Mouse (Mus musculus): ENCODE results near the gene Prss22. TPM values are rescaled to one million over a fixed set of nuclear protein-coding genes. Genes with fewer than 3 reads are reported as not detected.

Gene Prss22
- polyA plus RNA-seq, 1 experiment from 2014 or later, result 1.2 TPM

DNA sequence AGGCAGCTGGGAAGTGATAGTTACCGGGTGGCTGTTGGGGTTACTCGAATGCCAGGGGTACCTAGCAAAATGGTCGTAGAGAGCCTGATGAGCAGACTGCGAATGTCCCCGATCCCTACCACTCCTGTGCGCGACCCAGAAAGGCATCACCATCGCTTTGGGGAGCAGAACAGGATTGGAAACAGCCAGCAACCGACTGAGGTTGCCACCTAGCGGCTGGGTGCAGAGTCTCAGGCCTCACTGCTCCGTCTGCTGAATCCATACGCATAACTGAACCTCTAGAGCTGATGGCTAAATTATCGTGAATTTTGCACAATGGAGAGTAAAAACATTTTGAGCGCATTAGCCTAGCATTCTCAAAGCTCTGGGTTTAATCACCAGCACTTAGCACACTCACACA, 17.8 kb upstream of the Prss22 start:
- Histone ChIP-seq H3K4me1 (no peaks in the 10 kb centered on the region; the same call in 1 of the 2 replicates), H3K9me3 (no peaks in the 10 kb centered on the region; the same call in 1 of the 2 replicates), H3K27me3 (no peaks in the 10 kb centered on the region), H3K4me3 (no peak overlapping the region), H3K4me2 (replicated peaks) (no peak overlapping the region), H3K36me3 (no peaks in the 10 kb centered on the region), H3K9ac (no peak overlapping the region), H3K27ac (no peak overlapping the region)
- ATAC-seq (ENCODE audit: insufficient number of reproducible peaks, insufficient read depth, low FRiP score, low TSS enrichment), result no peak
- WGBS, result 29% methylated on average over 14 of the region's 14 CpGs

DNA sequence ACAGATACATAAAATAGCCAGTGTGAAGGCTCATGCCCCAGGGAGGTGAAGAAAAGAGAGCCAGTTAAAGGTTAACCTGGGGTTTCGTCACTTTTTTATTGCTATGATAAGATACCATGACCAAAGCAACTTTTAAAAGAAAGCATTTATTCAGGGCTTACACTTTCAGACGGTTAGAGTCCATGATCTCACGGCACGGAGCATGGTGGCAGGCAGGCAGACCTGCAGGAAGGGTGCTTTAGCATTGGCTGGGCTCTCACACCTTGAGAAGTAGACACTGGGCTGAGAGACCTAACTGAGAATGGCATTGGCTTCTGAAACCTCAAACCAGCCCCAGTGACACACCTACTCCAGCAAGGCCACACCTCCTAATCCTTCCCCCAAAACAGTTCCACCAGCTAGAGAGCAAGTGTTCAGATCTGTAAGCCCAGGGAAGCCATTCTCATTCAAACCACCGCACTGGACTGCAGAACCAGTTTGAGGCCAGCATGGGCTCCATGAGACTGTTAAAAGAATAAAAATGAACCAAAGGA, 16.6 kb upstream of the Prss22 start:
- no peaks in the 10 kb centered on the region for H3K4me1 ChIP-seq
- no peak overlapping the region for H3K4me3 ChIP-seq
- 84% methylated on average over 5 of the region's 5 CpGs for WGBS
- no peaks in the 10 kb centered on the region for H3K27me3 ChIP-seq
- H3K4me2 ChIP-seq (replicated peaks), result no peak overlapping the region
- no peaks in the 10 kb centered on the region; the same call in 1 of the 2 replicates for H3K9me3 ChIP-seq
- no peaks in the 10 kb centered on the region for H3K36me3 ChIP-seq
- no peak for ATAC-seq (ENCODE audit: insufficient number of reproducible peaks, insufficient read depth, low FRiP score, low TSS enrichment)
- no peak overlapping the region for H3K9ac ChIP-seq
- H3K27ac ChIP-seq, result no peak overlapping the region

DNA sequence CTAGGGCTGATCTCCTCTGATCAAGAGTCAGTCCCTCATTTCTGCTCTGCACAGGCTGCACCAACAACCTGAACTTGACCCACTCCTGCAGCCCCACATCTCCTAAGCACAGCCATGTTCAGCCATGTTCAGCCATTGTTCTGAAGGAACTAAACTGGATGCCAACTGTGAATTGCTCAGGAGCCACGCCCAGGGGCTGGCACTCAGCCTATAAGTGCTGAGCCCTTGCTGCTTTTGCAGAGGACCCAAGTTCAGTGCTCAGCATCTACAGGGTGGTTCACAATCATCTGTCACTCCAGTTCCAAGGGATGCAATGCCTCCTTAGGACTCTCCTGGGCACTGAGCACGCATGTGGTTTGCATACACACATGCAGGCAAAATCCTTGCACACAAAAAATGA, 15.0 kb upstream of the Prss22 start:
- H3K4me3 ChIP-seq, result no peak overlapping the region
- no peak overlapping the region for H3K9ac ChIP-seq
- no peak overlapping the region for H3K27ac ChIP-seq
- no peak overlapping the region for H3K4me2 ChIP-seq (replicated peaks)
- no peaks in the 10 kb centered on the region for H3K4me1 ChIP-seq
- no peaks in the 10 kb centered on the region for H3K36me3 ChIP-seq
- no peak for ATAC-seq (ENCODE audit: insufficient number of reproducible peaks, insufficient read depth, low FRiP score, low TSS enrichment)
- no peaks in the 10 kb centered on the region; the same call in 1 of the 2 replicates for H3K9me3 ChIP-seq
- 81% methylated on average over 2 of the region's 2 CpGs for WGBS
- H3K27me3 ChIP-seq, result no peaks in the 10 kb centered on the region

DNA sequence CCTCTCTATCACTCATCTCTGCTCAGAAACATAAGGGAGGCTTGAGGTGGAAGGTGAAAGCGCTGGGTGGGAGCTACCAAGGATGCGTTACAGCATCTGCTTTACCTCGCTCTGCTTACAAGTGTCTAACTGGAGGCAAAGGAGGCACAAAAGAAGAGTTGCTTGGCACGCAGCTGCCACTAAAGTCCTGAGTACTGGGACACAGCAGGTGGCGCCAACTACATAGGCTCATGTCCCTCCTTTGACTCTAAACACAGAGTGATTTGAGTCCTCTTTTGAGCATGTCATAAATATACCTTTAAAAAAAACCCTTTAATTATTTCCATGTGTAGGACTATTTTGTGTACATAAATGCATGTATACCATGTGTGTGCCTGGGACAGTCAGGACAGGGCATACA, 11.7 kb upstream of the Prss22 start:
- Histone ChIP-seq H3K9ac (no peak overlapping the region), H3K27ac (no peak overlapping the region), H3K4me1 (no peaks in the 10 kb centered on the region), H3K36me3 (no peaks in the 10 kb centered on the region), H3K4me2 (replicated peaks) (no peak overlapping the region), H3K4me3 (no peak overlapping the region), H3K27me3 (no peaks in the 10 kb centered on the region), H3K9me3 (no peaks in the 10 kb centered on the region; the same call in 1 of the 2 replicates)
- 67% methylated on average over 5 of the region's 5 CpGs for WGBS
- ATAC-seq (ENCODE audit: insufficient number of reproducible peaks, insufficient read depth, low FRiP score, low TSS enrichment), result no peak

DNA sequence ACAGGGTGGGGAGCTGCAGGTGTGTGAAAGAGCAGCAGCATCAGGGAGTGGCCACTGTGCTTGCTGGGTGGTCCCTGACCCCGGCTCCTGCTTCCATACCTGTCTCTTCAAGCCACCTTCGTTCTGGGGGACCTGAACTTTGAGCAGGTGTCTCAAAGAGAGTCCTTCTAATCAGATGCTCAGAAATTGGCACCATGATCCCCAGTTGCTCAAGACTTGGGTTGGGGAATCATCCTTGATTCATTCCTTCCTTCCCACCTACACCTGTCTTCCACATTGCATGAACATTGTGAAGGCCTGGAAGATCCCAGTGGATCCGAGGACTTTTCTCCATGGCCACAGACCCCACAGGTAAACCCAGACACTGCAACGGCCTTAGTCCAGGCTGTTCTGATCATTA, 10.2 kb upstream of the Prss22 start:
- Histone ChIP-seq H3K27me3 (no peaks in the 10 kb centered on the region), H3K4me3 (no peak overlapping the region), H3K4me2 (replicated peaks) (no peak overlapping the region), H3K9me3 (no peaks in the 10 kb centered on the region; the same call in 1 of the 2 replicates), H3K36me3 (no peaks in the 10 kb centered on the region), H3K4me1 (no peaks in the 10 kb centered on the region), H3K9ac (no peak overlapping the region), H3K27ac (no peak overlapping the region)
- WGBS, result 74% methylated on average over 4 of the region's 4 CpGs
- ATAC-seq (ENCODE audit: insufficient number of reproducible peaks, insufficient read depth, low FRiP score, low TSS enrichment), result no peak

DNA sequence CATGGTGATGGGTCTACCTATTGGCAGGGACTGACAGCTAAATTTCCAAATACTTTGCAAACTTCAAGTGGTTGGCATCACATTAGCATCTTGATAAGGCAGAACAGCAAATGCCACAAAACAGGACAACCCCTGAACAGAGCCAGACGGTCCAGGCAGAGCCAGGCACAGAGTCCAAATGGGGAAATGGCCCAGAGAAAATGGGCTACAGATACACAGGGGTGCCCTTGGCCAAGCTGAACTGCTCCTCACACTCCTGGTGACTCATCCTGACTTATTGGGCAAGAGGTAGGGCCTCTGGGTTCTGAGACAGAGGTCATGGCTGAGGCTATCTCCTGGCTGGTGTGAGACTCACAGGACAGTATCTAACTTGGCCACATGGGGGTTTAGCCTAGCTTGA, 9.5 kb upstream of the Prss22 start:
- Histone ChIP-seq H3K4me1 (no peaks in the 10 kb centered on the region), H3K9me3 (no peaks in the 10 kb centered on the region), H3K9ac (no peak overlapping the region), H3K27ac (no peak overlapping the region), H3K27me3 (no peaks in the 10 kb centered on the region), H3K36me3 (no peaks in the 10 kb centered on the region), H3K4me2 (replicated peaks) (no peak overlapping the region), H3K4me3 (no peak overlapping the region)
- 56% methylated on average over 1 of the region's 1 CpGs for WGBS
- no peak for ATAC-seq (ENCODE audit: insufficient number of reproducible peaks, insufficient read depth, low FRiP score, low TSS enrichment)

DNA sequence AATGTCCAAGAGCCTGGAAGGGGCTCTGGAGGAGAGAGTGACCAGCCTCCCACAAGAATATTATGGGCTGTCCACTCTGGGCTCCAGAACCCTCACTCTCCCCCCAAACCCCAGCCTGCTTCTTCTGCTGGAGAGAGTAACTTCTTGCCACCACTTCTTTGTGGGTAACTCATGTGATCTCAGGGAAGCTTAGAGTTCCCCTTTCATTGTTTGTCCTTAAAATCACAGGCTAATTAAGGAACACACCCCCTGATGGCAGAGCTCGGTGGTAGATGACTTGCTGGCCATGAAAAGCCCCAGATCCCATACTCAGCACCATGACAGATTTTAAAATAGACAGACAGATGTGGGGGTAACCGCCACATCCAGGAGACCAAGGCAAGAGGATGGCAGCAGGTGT, 9.0 kb upstream of the Prss22 start:
- 49% methylated on average over 2 of the region's 2 CpGs for WGBS
- Histone ChIP-seq H3K27ac (no peak overlapping the region), H3K4me3 (no peak overlapping the region), H3K9ac (no peak overlapping the region), H3K4me2 (replicated peaks) (no peak overlapping the region), H3K27me3 (no peaks in the 10 kb centered on the region), H3K36me3 (no peaks in the 10 kb centered on the region), H3K4me1 (no peaks in the 10 kb centered on the region), H3K9me3 (no peaks in the 10 kb centered on the region)
- no peak for ATAC-seq (ENCODE audit: insufficient number of reproducible peaks, insufficient read depth, low FRiP score, low TSS enrichment)

DNA sequence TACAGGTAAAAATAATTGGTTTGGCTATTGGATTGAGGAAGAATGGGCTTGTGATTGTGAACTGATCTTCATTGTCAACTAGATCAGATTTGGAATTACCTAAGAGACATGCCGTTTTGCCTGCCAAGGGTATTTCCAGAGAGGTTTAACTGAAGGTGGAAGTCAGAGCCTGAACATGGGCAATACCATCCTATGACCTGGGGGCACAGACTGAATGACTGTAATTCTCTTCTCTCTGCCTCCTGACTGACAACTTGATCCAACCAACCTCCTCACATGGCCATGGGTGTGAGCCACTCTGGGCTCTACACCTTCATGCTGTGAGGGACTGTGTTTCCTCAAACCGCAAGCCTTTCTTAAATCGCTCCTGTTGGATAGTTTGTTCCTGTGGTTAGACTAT, 7.1 kb upstream of the Prss22 start:
- H3K9ac ChIP-seq, result no peak overlapping the region
- ATAC-seq (ENCODE audit: insufficient number of reproducible peaks, insufficient read depth, low FRiP score, low TSS enrichment), result no peak
- H3K9me3 ChIP-seq, result no peaks in the 10 kb centered on the region
- no peaks in the 10 kb centered on the region for H3K36me3 ChIP-seq
- no peaks in the 10 kb centered on the region for H3K4me1 ChIP-seq
- no peak overlapping the region for H3K27ac ChIP-seq
- H3K4me3 ChIP-seq, result no peak overlapping the region
- H3K27me3 ChIP-seq, result no peaks in the 10 kb centered on the region
- no peak overlapping the region for H3K4me2 ChIP-seq (replicated peaks)
- 92% methylated on average over 3 of the region's 3 CpGs for WGBS

DNA sequence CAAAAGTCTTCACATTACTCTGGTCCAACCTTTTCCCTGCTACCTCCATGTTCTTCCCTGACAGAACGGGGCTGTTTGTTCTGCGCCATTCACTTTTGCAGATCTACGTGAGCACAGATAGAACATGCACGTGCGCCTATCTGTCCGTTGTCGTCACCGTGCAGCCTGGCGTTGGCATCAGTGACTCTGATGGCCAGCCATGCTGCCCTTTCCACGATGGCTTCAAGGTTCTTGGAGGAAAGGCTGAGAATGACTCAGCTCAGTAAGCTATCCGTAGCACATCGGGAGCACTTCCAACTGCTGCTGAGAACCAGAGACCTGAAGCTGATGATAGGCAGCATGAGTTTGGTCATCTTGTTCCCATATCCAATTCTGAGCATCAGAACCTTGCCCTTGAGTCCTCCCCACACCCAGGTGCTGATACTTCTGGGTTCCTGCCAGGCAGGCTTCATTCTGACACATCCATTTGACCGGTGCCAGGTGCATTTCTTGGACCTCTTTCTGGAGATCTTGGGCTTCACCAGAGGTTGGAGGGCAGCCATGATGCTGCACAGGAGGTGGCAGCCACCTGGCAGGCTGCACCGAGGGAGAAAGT, 6.3 kb upstream of the Prss22 start:
- Histone ChIP-seq H3K36me3 (no peaks in the 10 kb centered on the region), H3K27me3 (no peaks in the 10 kb centered on the region), H3K4me1 (no peaks in the 10 kb centered on the region), H3K9ac (no peak overlapping the region), H3K27ac (no peak overlapping the region), H3K9me3 (no peaks in the 10 kb centered on the region), H3K4me3 (no peak overlapping the region), H3K4me2 (replicated peaks) (no peak overlapping the region)
- 88% methylated on average over 14 of the region's 14 CpGs for WGBS
- no peak for ATAC-seq (ENCODE audit: insufficient number of reproducible peaks, insufficient read depth, low FRiP score, low TSS enrichment)

DNA sequence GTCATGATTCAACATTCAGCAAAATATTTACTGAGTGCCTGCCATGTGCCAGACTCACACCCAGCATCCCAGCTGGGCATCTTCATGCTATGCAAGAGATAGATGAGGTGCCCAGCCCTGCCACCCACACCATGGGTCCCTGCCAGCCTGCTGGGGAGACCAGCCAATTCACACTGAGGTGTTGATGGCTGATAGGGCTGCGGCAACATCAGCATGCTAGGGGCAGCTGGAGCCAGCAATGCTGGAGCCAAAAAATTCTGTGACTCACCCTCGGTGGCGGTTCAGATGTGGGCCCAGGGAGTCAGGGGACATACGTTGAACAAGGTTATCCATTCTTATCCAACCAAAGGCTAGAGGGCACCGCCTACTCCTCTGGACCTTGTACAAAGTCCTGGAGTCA, 2.5 kb upstream of the Prss22 start:
- H3K27ac ChIP-seq, result no peak overlapping the region
- no peak overlapping the region for H3K4me3 ChIP-seq
- no peaks in the 10 kb centered on the region for H3K27me3 ChIP-seq
- H3K4me2 ChIP-seq (replicated peaks), result no peak overlapping the region
- H3K4me1 ChIP-seq, result no peaks in the 10 kb centered on the region
- H3K9ac ChIP-seq, result no peak overlapping the region
- ATAC-seq (ENCODE audit: insufficient number of reproducible peaks, insufficient read depth, low FRiP score, low TSS enrichment), result no peak
- no peaks in the 10 kb centered on the region for H3K36me3 ChIP-seq
- H3K9me3 ChIP-seq, result no peaks in the 10 kb centered on the region
- 72% methylated on average over 5 of the region's 5 CpGs for WGBS

DNA sequence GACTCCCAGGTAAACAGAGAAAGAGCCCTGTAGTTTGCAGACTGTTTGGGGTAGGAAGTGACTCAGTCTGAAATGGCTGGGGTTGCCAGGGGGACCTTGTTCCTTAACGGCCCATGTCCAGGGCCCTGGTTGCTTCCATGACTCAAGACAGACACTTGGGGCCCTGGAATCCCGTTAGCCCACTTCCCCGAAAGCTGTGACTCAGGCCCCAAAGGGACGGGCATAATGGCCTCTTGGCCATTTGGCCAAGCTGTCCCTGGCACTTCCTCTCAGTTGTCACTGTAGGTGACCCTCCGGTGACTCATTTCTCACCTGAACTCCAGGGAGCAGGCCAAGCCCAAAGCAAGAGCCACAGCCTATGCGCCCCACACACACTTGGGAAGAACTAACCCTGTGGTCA, 483 bp upstream of the Prss22 start:
- Histone ChIP-seq H3K27me3 (peaks cover 5% of the 10 kb centered on the region; the same call in 1 of the 2 replicates), H3K9me3 (no peaks in the 10 kb centered on the region), H3K4me3 (no peak overlapping the region), H3K4me2 (replicated peaks) (no peak overlapping the region), H3K9ac (no peak overlapping the region), H3K27ac (no peak overlapping the region), H3K36me3 (no peaks in the 10 kb centered on the region), H3K4me1 (0 out of 2 replicates have a peak, but pooled peaks cover 3% of the 10 kb centered on the region)
- no peak for ATAC-seq (ENCODE audit: insufficient number of reproducible peaks, insufficient read depth, low FRiP score, low TSS enrichment)
- 68% methylated on average over 6 of the region's 6 CpGs for WGBS

DNA sequence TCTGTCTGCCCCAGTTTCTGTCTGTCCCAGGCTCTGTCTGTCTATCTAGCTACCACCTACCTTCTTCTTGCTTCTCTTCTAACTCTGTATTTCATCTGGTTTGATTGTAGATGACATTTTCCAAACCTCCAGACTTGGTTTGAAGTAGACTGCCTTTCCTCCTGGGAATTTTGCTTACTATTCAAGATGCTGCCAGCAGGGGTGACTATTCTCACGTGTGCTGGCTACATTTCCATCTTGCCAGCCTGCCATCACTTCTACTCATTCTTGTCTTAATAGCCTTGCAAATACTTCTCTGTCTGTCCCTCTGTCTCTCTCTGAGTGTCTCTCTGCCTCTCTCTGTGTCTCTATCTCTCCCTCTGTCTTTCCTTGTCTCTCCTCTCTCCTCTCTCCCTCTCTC, 2.5 kb downstream of the Prss22 start:
- H3K27me3 ChIP-seq, result peaks cover 5% of the 10 kb centered on the region; the same call in 1 of the 2 replicates

More for the DNA sequence above, 2.5 kb downstream of the Prss22 start:
- Histone ChIP-seq H3K4me1 (0 out of 2 replicates have a peak, but pooled peaks cover 3% of the 10 kb centered on the region), H3K36me3 (no peaks in the 10 kb centered on the region), H3K4me3 (no peak overlapping the region), H3K4me2 (replicated peaks) (no peak overlapping the region), H3K27ac (no peak overlapping the region), H3K9me3 (no peaks in the 10 kb centered on the region), H3K9ac (no peak overlapping the region)
- 31% methylated on average over 1 of the region's 1 CpGs for WGBS
- no peak for ATAC-seq (ENCODE audit: insufficient number of reproducible peaks, insufficient read depth, low FRiP score, low TSS enrichment)

All from embryonic facial prominence, embryonic 12.5 days (tissue).